Mouse (Mus musculus) G1E (cell line): ENCODE data around the gene Pde4d.

ENCODE experiments used
- CTCF ChIP-seq: IDR thresholded peaks from 2 replicates; pipeline ENCODE4 v1.5.1; 2012; ENCODE audit warnings: low read depth, low read length, inconsistent platforms, mixed read lengths
- GATA1 ChIP-seq: IDR thresholded peaks from 2 replicates; pipeline ENCODE4 v1.6.1; 2012; ENCODE audit warnings: borderline replicate concordance, low read length, inconsistent platforms, mixed read lengths
- GATA2 ChIP-seq: IDR thresholded peaks from 2 replicates; pipeline ENCODE4 v1.6.1; 2012; ENCODE audit warnings: low read depth, low read length, inconsistent platforms, borderline replicate concordance
- POLR2AphosphoS5 ChIP-seq: IDR thresholded peaks from 2 replicates; pipeline ENCODE4 v1.6.1; 2012; ENCODE audit warnings: low read depth, low read length, inconsistent platforms; ENCODE audit not compliant: insufficient replicate concordance
- TAL1 ChIP-seq: conservative IDR thresholded peaks from 2 replicates; pipeline ENCODE4 v1.6.1; 2012; ENCODE audit warnings: low read depth, low read length, inconsistent platforms, mixed read lengths

GRCm38 (mm10) chr13:109619158-109619657 lies 1169.5 kb downstream of the Pde4d start:
- no peak for TF ChIP-seq CTCF
- TF ChIP-seq GATA1 = no peak
- no peak for TF ChIP-seq TAL1
- TF ChIP-seq POLR2AphosphoS5 = no peak
- TF ChIP-seq GATA2 = no peak
